Mouse (Mus musculus): ENCODE measurements around the gene Dlx3. TPM values are rescaled to one million over a fixed set of nuclear protein-coding genes. Genes with fewer than 3 reads are reported as not detected.

Dlx3 gene
- polyA plus RNA-seq, 1 experiment = 31.8 TPM

GRCm38 (mm10) chr11:95157356-95157755 lies 37.4 kb downstream of the Dlx3 start:
- Histone ChIP-seq H3K4me3 (ENCODE audit: insufficient read depth, poor library complexity, severe bottlenecking) (no peak overlapping the region), H3ac (ENCODE audit: control insufficient read depth, insufficient read length, low read depth) (no peak overlapping the region), H3K79me2 (ENCODE audit: control insufficient read depth, insufficient read depth) (no peaks in the 10 kb centered on the region), H3K79me3 (ENCODE audit: low read depth) (no peaks in the 10 kb centered on the region), H3K36me3 (ENCODE audit: control insufficient read depth, insufficient read depth) (no peaks in the 10 kb centered on the region), H3K27me3 (ENCODE audit: control insufficient read depth, insufficient read depth, insufficient read length) (no peaks in the 10 kb centered on the region)
- TF ChIP-seq USF1 (IDR thresholded peaks at IDR 0.05; ENCODE audit: low read depth) = peak; percentile 47
- no peak for TF ChIP-seq FOSL1 (IDR thresholded peaks at IDR 0.05; ENCODE audit: insufficient read depth, low read length, poor library complexity, severe bottlenecking)

- H3ac ChIP-seq (ENCODE audit: control insufficient read depth, insufficient read length, low read depth) = no peak overlapping the region
- H3K79me2 ChIP-seq (ENCODE audit: control insufficient read depth, insufficient read depth) = no peaks in the 10 kb centered on the region
- H3K79me3 ChIP-seq (ENCODE audit: low read depth) = no peaks in the 10 kb centered on the region
- H3K36me3 ChIP-seq (ENCODE audit: control insufficient read depth, insufficient read depth) = no peaks in the 10 kb centered on the region
- no peaks in the 10 kb centered on the region for H3K27me3 ChIP-seq (ENCODE audit: control insufficient read depth, insufficient read depth, insufficient read length)
- TF ChIP-seq FOSL1 (IDR thresholded peaks at IDR 0.05; ENCODE audit: insufficient read depth, low read length, poor library complexity, severe bottlenecking) (peak; percentile 36), MYOD1 (IDR thresholded peaks at IDR 0.05; ENCODE audit: control insufficient read depth, insufficient read length, low read depth) (peak; percentile 90), MAX (IDR thresholded peaks at IDR 0.05) (peak; percentile 50), MYOG (IDR thresholded peaks at IDR 0.05; ENCODE audit: control insufficient read depth, extremely low read depth, insufficient read length) (no peak)
- no peak overlapping the region for H3K4me3 ChIP-seq (ENCODE audit: insufficient read depth, poor library complexity, severe bottlenecking)
Observed at GRCm38 (mm10) chr11:95157872-95158271, 38.0 kb downstream of the Dlx3 start.

- TF ChIP-seq MYOG (IDR thresholded peaks at IDR 0.05; ENCODE audit: control insufficient read depth, extremely low read depth, insufficient read length) (no peak), MYOD1 (IDR thresholded peaks at IDR 0.05; ENCODE audit: control insufficient read depth, insufficient read length, low read depth) (peak; percentile 85), FOSL1 (IDR thresholded peaks at IDR 0.05; ENCODE audit: insufficient read depth, low read length, poor library complexity, severe bottlenecking) (no peak), CTCF (IDR thresholded peaks at IDR 0.05; ENCODE audit: control insufficient read depth, insufficient read depth, insufficient read length) (no peak), CEBPB (IDR thresholded peaks at IDR 0.05; ENCODE audit: low read depth) (no peak), MAX (IDR thresholded peaks at IDR 0.05) (peak; percentile 92), USF1 (IDR thresholded peaks at IDR 0.05; ENCODE audit: low read depth) (peak; percentile 60)
- no peaks in the 10 kb centered on the region for H3K27me3 ChIP-seq (ENCODE audit: control insufficient read depth, insufficient read depth, insufficient read length)
- H3K79me3 ChIP-seq (ENCODE audit: low read depth) = no peaks in the 10 kb centered on the region
- no peak overlapping the region for H3K4me3 ChIP-seq (ENCODE audit: insufficient read depth, poor library complexity, severe bottlenecking)
- H3ac ChIP-seq (ENCODE audit: control insufficient read depth, insufficient read length, low read depth) = peak overlapping the region; percentile 25
- no peaks in the 10 kb centered on the region for H3K79me2 ChIP-seq (ENCODE audit: control insufficient read depth, insufficient read depth)
- no peaks in the 10 kb centered on the region for H3K36me3 ChIP-seq (ENCODE audit: control insufficient read depth, insufficient read depth)
Observed at GRCm38 (mm10) chr11:95159763-95160371, 39.9 kb downstream of the Dlx3 start.

GRCm38 (mm10) chr11:95160693-95161092 lies 40.8 kb downstream of the Dlx3 start:
- Histone ChIP-seq H3K4me3 (ENCODE audit: insufficient read depth, poor library complexity, severe bottlenecking) (no peak overlapping the region), H3K27me3 (ENCODE audit: control insufficient read depth, insufficient read depth, insufficient read length) (no peaks in the 10 kb centered on the region), H3K36me3 (ENCODE audit: control insufficient read depth, insufficient read depth) (no peaks in the 10 kb centered on the region), H3K79me3 (ENCODE audit: low read depth) (no peaks in the 10 kb centered on the region), H3ac (ENCODE audit: control insufficient read depth, insufficient read length, low read depth) (peak overlapping the region; percentile 5), H3K79me2 (ENCODE audit: control insufficient read depth, insufficient read depth) (no peaks in the 10 kb centered on the region)
- TF ChIP-seq MAX (IDR thresholded peaks at IDR 0.05) (no peak), CTCF (IDR thresholded peaks at IDR 0.05; ENCODE audit: control insufficient read depth, insufficient read depth, insufficient read length) (peak; percentile 86)

GRCm38 (mm10) chr11:95161708-95162107 lies 41.8 kb downstream of the Dlx3 start:
- TF ChIP-seq USF1 (IDR thresholded peaks at IDR 0.05; ENCODE audit: low read depth) = no peak
- TF ChIP-seq FOSL1 (IDR thresholded peaks at IDR 0.05; ENCODE audit: insufficient read depth, low read length, poor library complexity, severe bottlenecking) = no peak
- peak; percentile 64 for TF ChIP-seq MYOD1 (IDR thresholded peaks at IDR 0.05; ENCODE audit: control insufficient read depth, insufficient read length, low read depth)
- no peak for TF ChIP-seq MYOG (IDR thresholded peaks at IDR 0.05; ENCODE audit: control insufficient read depth, extremely low read depth, insufficient read length)
- TF ChIP-seq CEBPB (IDR thresholded peaks at IDR 0.05; ENCODE audit: low read depth) = no peak
- TF ChIP-seq CTCF (IDR thresholded peaks at IDR 0.05; ENCODE audit: control insufficient read depth, insufficient read depth, insufficient read length) = no peak
- no peak for TF ChIP-seq MAX (IDR thresholded peaks at IDR 0.05)
- Histone ChIP-seq H3K27me3 (ENCODE audit: control insufficient read depth, insufficient read depth, insufficient read length) (no peaks in the 10 kb centered on the region), H3K79me3 (ENCODE audit: low read depth) (no peaks in the 10 kb centered on the region), H3K4me3 (ENCODE audit: insufficient read depth, poor library complexity, severe bottlenecking) (no peak overlapping the region), H3ac (ENCODE audit: control insufficient read depth, insufficient read length, low read depth) (no peak overlapping the region), H3K36me3 (ENCODE audit: control insufficient read depth, insufficient read depth) (no peaks in the 10 kb centered on the region), H3K79me2 (ENCODE audit: control insufficient read depth, insufficient read depth) (no peaks in the 10 kb centered on the region)

- Histone ChIP-seq H3K79me2 (ENCODE audit: control insufficient read depth, insufficient read depth) (no peaks in the 10 kb centered on the region), H3K27me3 (ENCODE audit: control insufficient read depth, insufficient read depth, insufficient read length) (no peaks in the 10 kb centered on the region), H3K36me3 (ENCODE audit: control insufficient read depth, insufficient read depth) (no peaks in the 10 kb centered on the region), H3K4me3 (ENCODE audit: insufficient read depth, poor library complexity, severe bottlenecking) (no peak overlapping the region), H3ac (ENCODE audit: control insufficient read depth, insufficient read length, low read depth) (no peak overlapping the region), H3K79me3 (ENCODE audit: low read depth) (no peaks in the 10 kb centered on the region)
- TF ChIP-seq MYOD1 (IDR thresholded peaks at IDR 0.05; ENCODE audit: control insufficient read depth, insufficient read length, low read depth) = peak; percentile 91
- peak; percentile 40 for TF ChIP-seq FOSL1 (IDR thresholded peaks at IDR 0.05; ENCODE audit: insufficient read depth, low read length, poor library complexity, severe bottlenecking)
- peak; percentile 96 for TF ChIP-seq MAX (IDR thresholded peaks at IDR 0.05)
- no peak for TF ChIP-seq USF1 (IDR thresholded peaks at IDR 0.05; ENCODE audit: low read depth)
- peak; percentile 35 for TF ChIP-seq CEBPB (IDR thresholded peaks at IDR 0.05; ENCODE audit: low read depth)
- no peak for TF ChIP-seq CTCF (IDR thresholded peaks at IDR 0.05; ENCODE audit: control insufficient read depth, insufficient read depth, insufficient read length)
- TF ChIP-seq MYOG (IDR thresholded peaks at IDR 0.05; ENCODE audit: control insufficient read depth, extremely low read depth, insufficient read length) = no peak
Observed at GRCm38 (mm10) chr11:95165857-95166256, 45.9 kb downstream of the Dlx3 start.

Other genes starting within 250 kb of the Dlx3 start
- 2.3 TPM for gene Col1a1, start 183.9 kb upstream of the Dlx3 start, polyA plus RNA-seq (2012; fragmentation: generic; extraction: Trizol)
- not detected for gene Hils1, start 152.5 kb upstream of the Dlx3 start, polyA plus RNA-seq (2012; fragmentation: generic; extraction: Trizol)
- gene Sgca, start 143.8 kb upstream of the Dlx3 start, polyA plus RNA-seq (2012; fragmentation: generic; extraction: Trizol) = 5.3 TPM
- 31.8 TPM for gene Ppp1r9b, start 129.1 kb upstream of the Dlx3 start, polyA plus RNA-seq (2012; fragmentation: generic; extraction: Trizol)
- gene Samd14, start 110.2 kb upstream of the Dlx3 start, polyA plus RNA-seq (2012; fragmentation: generic; extraction: Trizol) = 14.0 TPM
- 1.8 TPM for gene Pdk2, start 78.8 kb upstream of the Dlx3 start, polyA plus RNA-seq (2012; fragmentation: generic; extraction: Trizol)
- gene Itga3, start 43.3 kb upstream of the Dlx3 start, polyA plus RNA-seq (2012; fragmentation: generic; extraction: Trizol) = 51.1 TPM
- gene Dlx4, start 26.1 kb downstream of the Dlx3 start, polyA plus RNA-seq (2012; fragmentation: generic; extraction: Trizol) = 0.37 TPM
- gene Tac4, start 141.4 kb downstream of the Dlx3 start, polyA plus RNA-seq (2012; fragmentation: generic; extraction: Trizol) = 0.04 TPM
- 44.3 TPM for gene Kat7, start 190.1 kb downstream of the Dlx3 start, polyA plus RNA-seq (2012; fragmentation: generic; extraction: Trizol)
- gene Fam117a, start 216.9 kb downstream of the Dlx3 start, polyA plus RNA-seq (2012; fragmentation: generic; extraction: Trizol) = 7.7 TPM

Data from C2C12 (cell line).